Mouse (Mus musculus) midbrain, embryonic 16.5 days (tissue): ENCODE data around the gene Cfap77. TPM values are rescaled to one million over a fixed set of nuclear protein-coding genes. Genes with fewer than 3 reads are reported as not detected.

Experiments used
- ATAC-seq: fragments of 200-750 bp; cut with Nextera tagmentation; 2 replicates; pipeline ENCODE4 v1.8.0; 2017; ENCODE audit warnings: moderate TSS enrichment
- H3K27ac ChIP-seq: fragments of 300-500 bp; sonication (generic); 2 replicates; pipeline ENCODE4 v1.5.1; 2014; ENCODE audit warnings: mild to moderate bottlenecking, low read length, mixed read lengths
- H3K27me3 ChIP-seq: fragments of 300-500 bp; sonication (generic); 2 replicates; pipeline ENCODE4 v1.6.1; 2014; ENCODE audit warnings: low read depth, low read length, mixed read lengths; ENCODE audit not compliant: control insufficient read depth, insufficient read depth
- H3K36me3 ChIP-seq: fragments of 300-500 bp; sonication (generic); 2 replicates; pipeline ENCODE4 v1.6.1; 2014; ENCODE audit warnings: mild to moderate bottlenecking, low read length, moderate library complexity, mixed read lengths; ENCODE audit not compliant: control insufficient read depth, insufficient read depth
- H3K4me1 ChIP-seq: fragments of 300-500 bp; sonication (generic); 2 replicates; pipeline ENCODE4 v1.6.1; 2014; ENCODE audit warnings: mild to moderate bottlenecking, low read length, mixed read lengths; ENCODE audit not compliant: control insufficient read depth, insufficient read depth
- H3K4me2 ChIP-seq: fragments of 300-500 bp; sonication (generic); 2 replicates; pipeline ENCODE4 v1.6.1; 2014; ENCODE audit warnings: mild to moderate bottlenecking, low read length, mixed read lengths
- H3K4me3 ChIP-seq: fragments of 300-500 bp; sonication (generic); 2 replicates; pipeline ENCODE4 v1.5.1; 2014; ENCODE audit warnings: low read depth, mild to moderate bottlenecking, low read length, moderate library complexity, mixed read lengths
- H3K9ac ChIP-seq: fragments of 300-500 bp; sonication (generic); 2 replicates; pipeline ENCODE4 v1.6.1; 2014; ENCODE audit warnings: low read depth, low read length, mixed read lengths
- H3K9me3 ChIP-seq: fragments of 300-500 bp; sonication (generic); replicated peaks from 2 replicates; pipeline ENCODE4 v1.6.1; 2014; ENCODE audit warnings: mild to moderate bottlenecking, low read length, mixed read lengths; ENCODE audit not compliant: control insufficient read depth, poor library complexity, severe bottlenecking
- WGBS: fragments of 180-500 bp; shearing (Covaris S2); extraction: QIAGEN DNeasy Blood & Tissue Kit; methylation state at CpG from one replicate; pipeline ENCODE4 v1.1.7; 2014; 5-methylcytosine and 5-hydroxymethylcytosine counted together
- polyA plus RNA-seq: library from polyadenylated mRNA; unstranded; fragments of >200 nt; fragmentation: Nextera tagmentation; extraction: Ambion mirVana; gene quantifications from 2 replicates; pipeline ENCODE4 v1.2.1, GENCODE M21; 2015

The Cfap77 gene
- polyA plus RNA-seq, 1 experiment from 2014 or later, result 1.2 TPM

DNA sequence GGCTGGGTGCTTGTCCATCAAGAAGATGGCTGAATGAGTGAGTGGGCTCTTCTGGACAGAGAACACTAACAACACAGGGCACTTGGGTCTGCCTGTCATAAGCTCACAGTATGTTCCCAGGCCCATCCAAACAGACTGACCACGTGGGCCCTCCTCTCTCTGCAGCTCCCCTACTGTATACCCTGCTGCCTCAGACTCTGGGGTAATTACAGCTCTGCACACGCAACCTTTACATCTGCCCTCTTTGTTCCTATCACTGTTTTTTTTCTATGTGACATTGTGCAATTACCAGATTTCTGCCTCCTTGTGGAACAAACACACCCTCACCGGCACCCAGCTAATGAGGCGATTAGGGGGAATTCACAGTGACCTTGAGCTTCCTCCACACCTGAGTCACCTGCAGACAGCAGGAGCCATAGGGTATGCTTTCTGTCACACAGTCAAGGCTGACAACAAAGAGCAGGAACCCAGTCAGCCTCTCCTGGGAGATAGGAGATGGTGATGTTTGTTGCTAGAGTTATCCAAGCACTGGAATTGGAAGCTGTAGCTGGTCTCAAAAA lies 157.4 kb downstream of the Cfap77 start:
- 63% methylated on average over 4 of the region's 4 CpGs for WGBS
- peaks cover 2% of the 10 kb centered on the region; the same call in 1 of the 2 replicates for H3K4me1 ChIP-seq
- no peak overlapping the region for H3K4me3 ChIP-seq
- no peak overlapping the region for H3K27ac ChIP-seq
- no peak overlapping the region for H3K4me2 ChIP-seq
- no peaks in the 10 kb centered on the region for H3K9me3 ChIP-seq
- no peak overlapping the region for H3K9ac ChIP-seq
- 0 out of 2 replicates have a peak, but pooled peaks cover 3% of the 10 kb centered on the region for H3K36me3 ChIP-seq
- peaks cover 9% of the 10 kb centered on the region for H3K27me3 ChIP-seq
- ATAC-seq, result no peak

DNA sequence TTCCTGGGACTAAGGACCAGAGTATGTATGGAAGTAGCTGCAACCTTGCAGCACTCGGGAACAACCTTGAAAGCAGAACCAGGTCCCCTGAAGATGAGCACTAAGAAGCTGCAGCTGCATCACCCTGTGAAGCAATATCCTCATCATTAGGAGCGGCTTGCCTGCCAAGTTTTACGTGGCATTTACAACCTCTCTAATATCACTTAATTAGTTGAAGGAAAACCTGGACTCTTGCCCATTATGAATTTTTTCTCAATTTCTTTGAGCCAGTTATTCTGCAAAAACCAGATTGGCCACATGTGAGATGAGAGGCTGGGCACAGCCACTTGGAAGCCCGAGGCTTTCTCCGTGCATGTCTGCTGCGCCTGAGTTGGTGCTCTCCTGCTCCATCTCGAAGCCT lies 159.0 kb downstream of the Cfap77 start:
- H3K4me3 ChIP-seq, result no peak overlapping the region
- H3K4me1 ChIP-seq, result peaks cover 2% of the 10 kb centered on the region; the same call in 1 of the 2 replicates
- H3K27me3 ChIP-seq, result peaks cover 7% of the 10 kb centered on the region
- WGBS, result 87% methylated on average over 7 of the region's 7 CpGs
- H3K9ac ChIP-seq, result no peak overlapping the region
- 0 out of 2 replicates have a peak, but pooled peaks cover 3% of the 10 kb centered on the region for H3K36me3 ChIP-seq
- H3K27ac ChIP-seq, result no peak overlapping the region
- no peak overlapping the region for H3K4me2 ChIP-seq
- no peaks in the 10 kb centered on the region for H3K9me3 ChIP-seq
- ATAC-seq, result no peak

DNA sequence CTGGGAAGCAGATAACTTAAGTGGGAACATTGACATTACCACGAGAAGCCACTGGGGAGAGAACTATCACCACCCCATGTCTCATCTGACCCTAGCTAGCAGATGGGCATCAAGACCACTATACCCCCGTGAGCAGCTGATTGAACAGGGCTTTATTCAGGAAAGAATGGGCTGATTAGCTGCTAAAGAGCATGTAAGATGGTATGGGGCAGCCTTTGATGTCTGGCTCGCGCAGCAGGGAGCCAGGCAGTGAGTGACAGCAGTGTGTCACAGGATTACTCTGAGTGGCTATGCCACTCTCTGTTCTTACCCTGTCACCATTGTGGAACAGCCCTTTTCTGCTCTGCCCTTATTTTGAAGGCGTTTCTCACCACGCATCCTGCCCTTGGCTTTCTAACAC lies 161.3 kb downstream of the Cfap77 start:
- H3K4me3 ChIP-seq, result no peak overlapping the region
- no peaks in the 10 kb centered on the region for H3K9me3 ChIP-seq
- ATAC-seq, result 0 out of 2 replicates have a peak, but pooled peaks have one; percentile 36
- H3K27ac ChIP-seq, result no peak overlapping the region
- H3K4me2 ChIP-seq, result no peak overlapping the region
- 12% methylated on average over 6 of the region's 6 CpGs for WGBS
- no peak overlapping the region for H3K9ac ChIP-seq
- H3K4me1 ChIP-seq, result peaks cover 2% of the 10 kb centered on the region; the same call in 1 of the 2 replicates
- H3K27me3 ChIP-seq, result no peaks in the 10 kb centered on the region; the same call in 1 of the 2 replicates
- peaks cover 4% of the 10 kb centered on the region; the same call in 1 of the 2 replicates for H3K36me3 ChIP-seq

DNA sequence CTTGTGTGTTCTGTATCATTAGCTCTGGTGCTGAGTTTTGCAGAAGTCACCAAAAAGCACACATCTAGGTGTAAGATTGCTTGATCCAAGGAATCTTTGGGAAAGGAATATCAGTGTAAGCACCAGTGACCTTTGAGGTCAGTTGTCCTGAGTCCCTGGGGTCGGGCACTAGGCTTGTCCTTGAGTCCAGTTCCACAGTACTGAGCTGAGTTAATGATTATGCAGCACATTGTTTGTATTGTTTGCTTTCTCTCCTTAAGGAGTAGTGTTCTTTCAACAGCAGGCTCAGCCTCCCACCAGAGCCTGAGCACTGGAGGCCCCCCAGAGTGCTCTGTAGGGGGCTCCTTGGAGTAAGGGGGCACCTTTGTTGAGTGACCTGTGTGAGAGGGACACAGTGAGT lies 162.1 kb downstream of the Cfap77 start:
- no peak for ATAC-seq
- H3K27me3 ChIP-seq, result no peaks in the 10 kb centered on the region; the same call in 1 of the 2 replicates
- H3K4me2 ChIP-seq, result no peak overlapping the region
- peaks cover 2% of the 10 kb centered on the region; the same call in 1 of the 2 replicates for H3K4me1 ChIP-seq
- no peak overlapping the region for H3K27ac ChIP-seq
- H3K9me3 ChIP-seq, result no peaks in the 10 kb centered on the region
- H3K36me3 ChIP-seq, result peaks cover 4% of the 10 kb centered on the region; the same call in 1 of the 2 replicates
- WGBS, result 13% methylated on average over 1 of the region's 1 CpGs
- no peak overlapping the region for H3K4me3 ChIP-seq
- no peak overlapping the region for H3K9ac ChIP-seq

DNA sequence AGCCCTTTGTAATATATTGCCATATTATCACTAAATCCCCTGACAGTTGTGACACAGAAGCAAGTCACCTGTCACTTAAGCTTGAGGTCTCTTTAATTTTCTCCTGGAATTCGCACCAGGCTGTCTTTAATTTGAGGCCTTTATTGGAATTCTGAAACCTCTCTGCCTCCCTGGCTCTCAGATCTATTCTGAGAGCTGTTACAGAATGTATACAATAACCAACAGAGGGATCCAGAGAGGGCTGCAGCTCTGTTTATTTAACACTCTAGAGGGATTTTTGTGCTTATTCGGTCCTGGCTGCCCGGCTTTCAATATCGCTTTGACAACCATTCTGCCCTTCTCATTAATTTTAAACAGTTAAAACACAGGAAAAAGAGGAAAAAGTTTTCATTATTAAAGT lies 170.0 kb downstream of the Cfap77 start:
- no peaks in the 10 kb centered on the region for H3K27me3 ChIP-seq
- H3K4me2 ChIP-seq, result no peak overlapping the region
- H3K4me1 ChIP-seq, result peaks cover 10% of the 10 kb centered on the region; the same call in 1 of the 2 replicates
- no peak overlapping the region for H3K27ac ChIP-seq
- H3K4me3 ChIP-seq, result no peak overlapping the region
- H3K9ac ChIP-seq, result no peak overlapping the region
- ATAC-seq, result no peak; the same call in 1 of the 2 replicates
- H3K9me3 ChIP-seq, result no peaks in the 10 kb centered on the region
- WGBS, result 28% methylated on average over 4 of the region's 4 CpGs
- peaks cover 4% of the 10 kb centered on the region; the same call in 1 of the 2 replicates for H3K36me3 ChIP-seq

DNA sequence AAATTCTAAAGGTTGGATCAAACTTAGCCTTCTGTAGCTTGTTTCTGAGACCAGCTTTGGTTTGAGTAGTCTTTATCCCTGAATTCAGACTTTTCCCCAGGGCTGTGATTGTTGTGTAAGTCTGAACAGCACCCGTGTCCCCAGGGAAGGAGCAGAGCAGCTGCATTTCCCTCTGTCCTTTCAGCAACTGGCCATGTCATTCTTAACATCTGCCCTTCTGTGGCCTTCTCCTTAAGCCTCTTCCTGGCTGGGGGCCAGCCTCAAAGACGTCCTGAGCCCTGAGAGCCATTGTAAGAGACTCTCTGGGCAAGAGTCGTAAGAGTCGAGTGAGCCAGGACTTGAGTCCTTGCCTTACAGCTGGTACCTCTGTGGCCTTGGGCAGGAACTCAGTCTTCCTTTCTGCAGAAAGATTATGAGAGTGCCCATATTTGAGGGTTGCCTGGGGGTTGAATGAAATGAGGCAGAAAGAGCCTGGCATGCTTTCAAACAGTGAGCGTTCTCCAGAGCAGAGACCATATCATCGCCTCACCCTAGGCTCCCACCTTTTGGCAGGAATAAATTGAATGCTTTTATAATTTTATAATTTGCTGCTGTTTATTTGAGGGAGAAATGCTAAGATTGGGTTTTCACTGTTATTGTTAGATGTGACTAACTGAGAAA lies 171.9 kb downstream of the Cfap77 start:
- Histone ChIP-seq H3K36me3 (no peaks in the 10 kb centered on the region), H3K27me3 (no peaks in the 10 kb centered on the region), H3K4me3 (no peak overlapping the region), H3K9ac (no peak overlapping the region), H3K4me2 (no peak overlapping the region), H3K27ac (no peak overlapping the region), H3K9me3 (no peaks in the 10 kb centered on the region), H3K4me1 (peaks cover 10% of the 10 kb centered on the region; the same call in 1 of the 2 replicates)
- WGBS, result 38% methylated on average over 6 of the region's 6 CpGs
- no peak for ATAC-seq

DNA sequence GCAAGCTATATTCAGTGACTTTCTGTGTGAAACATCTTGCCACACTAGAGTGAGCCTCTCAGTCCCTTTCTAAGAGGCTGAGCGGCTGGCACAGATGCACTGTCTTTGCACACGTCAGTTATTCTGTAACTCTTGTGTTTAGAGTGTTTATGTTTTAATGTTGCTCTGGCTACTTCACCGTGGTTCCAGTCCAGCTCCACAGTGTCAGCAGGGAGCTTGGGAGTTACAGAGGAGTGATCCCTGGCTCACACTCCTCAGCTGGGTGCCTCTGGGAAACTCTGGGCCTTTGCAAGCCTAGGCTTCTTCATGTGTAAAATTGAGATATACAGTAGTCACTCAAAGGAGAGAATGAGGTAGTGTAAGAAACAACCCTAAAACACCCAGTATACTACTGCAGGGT lies 172.8 kb downstream of the Cfap77 start:
- H3K9me3 ChIP-seq, result no peaks in the 10 kb centered on the region

DNA sequence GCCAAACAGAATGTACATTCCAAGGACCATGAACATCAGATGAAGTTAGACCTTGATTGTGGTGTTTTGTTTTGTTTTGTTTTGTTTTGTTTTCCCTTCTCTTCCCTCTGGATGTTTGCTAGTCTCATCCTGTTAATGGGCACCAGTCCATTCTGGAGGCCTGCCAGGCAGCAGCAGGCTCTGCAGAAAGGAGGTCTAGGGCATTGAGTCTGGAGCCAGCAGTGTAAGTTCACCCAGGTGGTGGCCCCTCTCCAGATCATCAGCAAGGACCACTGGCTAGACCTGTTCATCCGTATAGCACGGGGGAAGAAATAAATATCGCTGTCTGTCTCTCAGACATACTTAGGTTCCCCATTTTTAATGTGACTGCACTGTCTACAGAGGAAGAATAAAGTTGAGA lies 173.6 kb downstream of the Cfap77 start:
- H3K27me3 ChIP-seq, result no peaks in the 10 kb centered on the region

More for the DNA sequence above, 172.8 kb downstream of the Cfap77 start:
- Histone ChIP-seq H3K4me3 (no peak overlapping the region), H3K4me2 (no peak overlapping the region), H3K27ac (no peak overlapping the region), H3K36me3 (no peaks in the 10 kb centered on the region), H3K27me3 (no peaks in the 10 kb centered on the region), H3K4me1 (peaks cover 10% of the 10 kb centered on the region; the same call in 1 of the 2 replicates), H3K9ac (no peak overlapping the region)
- WGBS, result 79% methylated on average over 3 of the region's 3 CpGs
- no peak for ATAC-seq

More for the DNA sequence above, 173.6 kb downstream of the Cfap77 start:
- no peaks in the 10 kb centered on the region for H3K36me3 ChIP-seq
- H3K27ac ChIP-seq, result no peak overlapping the region
- no peak for ATAC-seq
- peaks cover 10% of the 10 kb centered on the region; the same call in 1 of the 2 replicates for H3K4me1 ChIP-seq
- no peak overlapping the region for H3K4me2 ChIP-seq
- H3K4me3 ChIP-seq, result no peak overlapping the region
- no peaks in the 10 kb centered on the region for H3K9me3 ChIP-seq
- WGBS, result 91% methylated on average over 3 of the region's 3 CpGs
- no peak overlapping the region for H3K9ac ChIP-seq
